Mouse (Mus musculus) thymus, adult 2 months (tissue): ENCODE measurements around the gene Calr. TPM values are rescaled to one million over a fixed set of nuclear protein-coding genes. Genes with fewer than 3 reads are reported as not detected.
A peak's percentile ranks its signal among the peaks of the same experiment; 100 is the strongest.

ENCODE experiments used
- DNase-seq: peaks from one replicate; pipeline ENCODE4 v3.0.0; 2021
- H3K27ac ChIP-seq: fragments of 200-500 bp; 2 replicates; pipeline ENCODE4 v1.5.1; 2012; ENCODE audit warnings: low read length, control low read depth; ENCODE audit not compliant: control insufficient read depth, insufficient read depth
- H3K27me3 ChIP-seq: fragments of 200-500 bp; 2 replicates; pipeline ENCODE4 v1.6.1; 2012; ENCODE audit warnings: mild to moderate bottlenecking, low read length, moderate library complexity, mixed read lengths; ENCODE audit not compliant: control insufficient read depth, insufficient read depth
- H3K36me3 ChIP-seq: fragments of 200-500 bp; 2 replicates; pipeline ENCODE4 v1.6.1; 2012; ENCODE audit warnings: mild to moderate bottlenecking, low read length, moderate library complexity; ENCODE audit not compliant: control insufficient read depth, insufficient read depth
- H3K4me1 ChIP-seq: fragments of 200-500 bp; replicated peaks from 2 replicates; pipeline ENCODE4 v1.6.1; 2012; ENCODE audit warnings: low read length; ENCODE audit not compliant: control insufficient read depth, insufficient read depth
- H3K4me3 ChIP-seq: fragments of 200-500 bp; 2 replicates; pipeline ENCODE4 v1.5.1; 2012; ENCODE audit warnings: mild to moderate bottlenecking, low read length, control low read depth, moderate library complexity; ENCODE audit not compliant: control insufficient read depth, insufficient read depth
- CTCF ChIP-seq: fragments of 200-500 bp; IDR thresholded peaks from 2 replicates; pipeline ENCODE4 v1.5.1; 2012; ENCODE audit warnings: mild to moderate bottlenecking, control low read depth, low read length, moderate library complexity, borderline replicate concordance; ENCODE audit not compliant: control insufficient read depth, poor library complexity, insufficient read depth; ENCODE audit errors: extremely low read depth
- POLR2A ChIP-seq: fragments of 200-500 bp; IDR thresholded peaks from 2 replicates; pipeline ENCODE4 v1.6.1; 2012; ENCODE audit warnings: mild to moderate bottlenecking, low read length, control low read depth, moderate library complexity; ENCODE audit not compliant: control insufficient read depth, poor library complexity, insufficient read depth; ENCODE audit errors: extremely low read depth
- WGBS: fragments of 180-500 bp; shearing (Covaris S2); methylation state at CpG from one replicate; pipeline ENCODE4 v1.1.7; 2018; 5-methylcytosine and 5-hydroxymethylcytosine counted together
- polyA plus RNA-seq: library from polyadenylated mRNA; depleted of rRNA; stranded (reverse); fragments of >200 nt; gene quantifications from 2 replicates; pipeline ENCODE4 v1.2.3, GENCODE M21; 2012

The Calr gene
- polyA plus RNA-seq, 1 experiment: 186 TPM

GRCm38 (mm10) chr8:84871376-84872308 lies 24.9 kb upstream of the Calr start, which contains the start of gene Syce2:
Gene Syce2, plus strand, starts transcription at chr8:84872111.
- Histone ChIP-seq H3K27me3 (no peaks in the 10 kb centered on the region), H3K4me1 (peaks cover 16% of the 10 kb centered on the region), H3K4me3 (peak within 1 kb of the TSS; percentile 49), H3K36me3 (peaks cover 17% of the 10 kb centered on the region), H3K27ac (no peak within 1 kb of the TSS)
- peak; percentile 84 for DNase-seq
- TF ChIP-seq POLR2A (no peak), CTCF (no peak)
- 4% methylated on average over 45 of the region's 46 CpGs for WGBS

GRCm38 (mm10) chr8:84856864-84857441 lies 10.2 kb upstream of the Calr start, which contains the start of gene Farsa:
Gene Farsa, plus strand, starts transcription at chr8:84856989.
- WGBS: under 1% methylated on average over 39 of the region's 39 CpGs
- H3K4me1 ChIP-seq: peaks cover 6% of the 10 kb centered on the region; the same call in 1 of the 2 replicates
- DNase-seq: peak; percentile 89

GRCm38 (mm10) chr8:84856434-84856833 lies 9.7 kb upstream of the Calr start:
- Histone ChIP-seq H3K4me1 (peaks cover 6% of the 10 kb centered on the region; the same call in 1 of the 2 replicates), H3K27ac (no peak overlapping the region), H3K36me3 (peaks cover 9% of the 10 kb centered on the region), H3K4me3 (no peak overlapping the region), H3K27me3 (no peaks in the 10 kb centered on the region)
- no peak for DNase-seq
- TF ChIP-seq CTCF: no peak
- no peak for TF ChIP-seq POLR2A
- 98% methylated on average over 3 of the region's 3 CpGs for WGBS

More at GRCm38 (mm10) chr8:84856864-84857441, 10.2 kb upstream of the Calr start, which contains the start of gene Farsa:
- H3K27me3 ChIP-seq: no peaks in the 10 kb centered on the region
- peaks cover 14% of the 10 kb centered on the region for H3K36me3 ChIP-seq
- peak within 1 kb of the TSS; percentile 84 for H3K4me3 ChIP-seq
- no peak within 1 kb of the TSS for H3K27ac ChIP-seq
- 0 out of 2 replicates have a peak, but pooled peaks have one; percentile 11 for TF ChIP-seq CTCF
- TF ChIP-seq POLR2A: peak; percentile 65; the same call in 1 of the 2 replicates

- TF ChIP-seq CTCF (no peak), POLR2A (no peak)
- H3K4me3 ChIP-seq: no peak overlapping the region
- DNase-seq: peak; percentile 29
- peak overlapping the region; percentile 84 for H3K27ac ChIP-seq
- peaks cover 14% of the 10 kb centered on the region for H3K4me1 ChIP-seq
- no peaks in the 10 kb centered on the region for H3K27me3 ChIP-seq
- H3K36me3 ChIP-seq: peaks cover 19% of the 10 kb centered on the region
- 4% methylated on average over 6 of the region's 6 CpGs for WGBS
Observed at GRCm38 (mm10) chr8:84847684-84848435, 1.1 kb upstream of the Calr start.

- TF ChIP-seq POLR2A: no peak
- no peak for TF ChIP-seq CTCF
- Histone ChIP-seq H3K36me3 (peaks cover 25% of the 10 kb centered on the region), H3K27ac (peak overlapping the region; percentile 39), H3K4me3 (peak overlapping the region; percentile 81), H3K27me3 (no peaks in the 10 kb centered on the region), H3K4me1 (peaks cover 14% of the 10 kb centered on the region)
- DNase-seq: peak; percentile 17
- WGBS: under 1% methylated on average over 30 of the region's 30 CpGs
Observed at GRCm38 (mm10) chr8:84846094-84846721, 526 bp downstream of the Calr start.
